Mouse (Mus musculus) megakaryocyte, embryonic 14.5 days (primary cell): ENCODE results near the gene Slc4a5. TPM values are rescaled to one million over a fixed set of nuclear protein-coding genes. Genes with fewer than 3 reads are reported as not detected.

Experiments
- H3K27me3 ChIP-seq: replicated peaks from 2 replicates; pipeline ENCODE3; 2012; ENCODE audit warnings: inconsistent platforms
- H3K36me3 ChIP-seq: replicated peaks from 2 replicates; pipeline ENCODE3; 2012; ENCODE audit warnings: low read length, inconsistent platforms, mixed read lengths
- H3K4me1 ChIP-seq: 2 replicates; pipeline ENCODE4 v1.6.1; 2012; ENCODE audit warnings: inconsistent platforms
- H3K4me3 ChIP-seq: replicated peaks from 2 replicates; pipeline ENCODE3; 2012; ENCODE audit warnings: moderate library complexity, mild to moderate bottlenecking, inconsistent platforms
- H3K9me3 ChIP-seq: 2 replicates; pipeline ENCODE4 v1.6.1; 2012; ENCODE audit warnings: inconsistent platforms
- FLI1 ChIP-seq: IDR thresholded peaks from 2 replicates; pipeline ENCODE4 v1.6.1; 2012; ENCODE audit warnings: low read length, inconsistent platforms, mixed read lengths
- GATA1 ChIP-seq: IDR thresholded peaks from 3 replicates; pipeline ENCODE4 v1.6.1; 2012; ENCODE audit warnings: mixed read lengths, low read length, inconsistent platforms, borderline replicate concordance
- polyA plus RNA-seq: library from polyadenylated mRNA; stranded (reverse); fragments of >175 nt; gene quantifications from 2 replicates; pipeline ENCODE4 v1.2.3, GENCODE M21; 2012; ENCODE audit warnings: low replicate concordance; ENCODE audit not compliant: insufficient read depth

Gene Slc4a5
- polyA plus RNA-seq, 1 experiment: not detected

DNA sequence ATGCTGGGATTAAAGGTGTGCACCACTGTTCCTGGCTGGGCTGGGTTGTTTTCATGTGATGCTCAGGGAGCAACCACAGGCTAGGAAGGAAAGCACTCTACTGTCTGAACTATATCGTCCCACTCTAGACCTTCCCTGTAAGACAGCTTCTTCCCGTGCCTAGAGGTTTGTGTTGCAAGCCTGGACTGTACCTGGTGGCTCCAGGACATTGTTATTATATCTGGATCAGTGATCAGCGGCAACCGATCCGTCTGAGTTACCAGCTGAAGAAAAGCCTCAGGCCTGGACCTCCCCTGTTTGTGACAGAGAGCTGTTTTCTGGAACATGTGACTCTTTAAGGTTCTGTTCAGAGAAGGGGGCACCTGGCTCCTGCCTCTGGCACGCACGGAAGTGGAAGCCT lies 34.6 kb downstream of the Slc4a5 start:
- H3K9me3 ChIP-seq: peaks cover 4% of the 10 kb centered on the region; the same call in 1 of the 2 replicates
- no peak overlapping the region for H3K4me3 ChIP-seq
- H3K36me3 ChIP-seq: no peaks in the 10 kb centered on the region
- H3K27me3 ChIP-seq: peaks cover 52% of the 10 kb centered on the region
- no peaks in the 10 kb centered on the region for H3K4me1 ChIP-seq
- no peak for TF ChIP-seq FLI1
- no peak for TF ChIP-seq GATA1

DNA sequence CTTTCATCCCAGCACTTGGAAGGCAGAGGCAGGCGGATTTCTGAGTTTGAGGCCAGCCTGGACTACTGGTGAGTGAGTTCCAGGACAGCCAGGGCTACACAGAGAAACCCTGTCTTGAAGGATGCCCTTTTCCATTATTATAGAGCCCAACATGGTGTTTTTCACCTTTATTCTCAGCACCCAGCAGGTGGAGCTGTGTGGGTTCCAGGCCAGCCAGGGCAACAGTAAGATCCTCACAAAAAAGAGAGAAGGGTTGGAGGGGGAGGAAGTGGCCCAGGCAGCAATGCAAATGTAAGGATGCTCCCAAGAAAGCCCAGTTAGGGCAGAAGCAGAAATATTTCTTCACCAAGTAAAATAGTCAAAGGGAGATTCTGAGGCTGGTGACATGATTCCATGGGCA lies 44.9 kb downstream of the Slc4a5 start:
- peaks cover 14% of the 10 kb centered on the region for H3K9me3 ChIP-seq
- H3K4me3 ChIP-seq: no peak overlapping the region
- peaks cover 12% of the 10 kb centered on the region for H3K4me1 ChIP-seq
- H3K27me3 ChIP-seq: peaks cover 82% of the 10 kb centered on the region
- TF ChIP-seq FLI1 (no peak), GATA1 (no peak)
- H3K36me3 ChIP-seq: no peaks in the 10 kb centered on the region

DNA sequence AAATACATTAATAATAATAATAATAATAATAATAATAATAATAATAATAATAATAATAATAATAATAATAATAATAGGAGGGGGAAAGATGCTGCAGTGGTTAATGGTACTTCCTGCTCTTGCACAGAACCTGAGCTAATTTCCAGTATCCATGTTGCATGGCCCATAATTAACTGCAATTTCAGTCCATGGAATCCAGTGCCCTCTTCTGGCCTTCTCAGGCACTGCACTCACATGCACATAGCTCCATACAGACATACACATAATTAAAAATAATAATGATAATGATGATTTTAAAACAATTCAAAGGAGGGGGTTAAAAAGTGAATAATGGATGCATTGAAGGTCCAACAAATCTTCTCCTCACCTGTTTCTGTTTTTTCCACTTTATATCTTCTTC lies 45.6 kb downstream of the Slc4a5 start:
- TF ChIP-seq FLI1: no peak
- TF ChIP-seq GATA1: no peak
- H3K9me3 ChIP-seq: peaks cover 13% of the 10 kb centered on the region
- peaks cover 12% of the 10 kb centered on the region for H3K4me1 ChIP-seq
- H3K27me3 ChIP-seq: peaks cover 81% of the 10 kb centered on the region
- H3K36me3 ChIP-seq: no peaks in the 10 kb centered on the region
- no peak overlapping the region for H3K4me3 ChIP-seq

DNA sequence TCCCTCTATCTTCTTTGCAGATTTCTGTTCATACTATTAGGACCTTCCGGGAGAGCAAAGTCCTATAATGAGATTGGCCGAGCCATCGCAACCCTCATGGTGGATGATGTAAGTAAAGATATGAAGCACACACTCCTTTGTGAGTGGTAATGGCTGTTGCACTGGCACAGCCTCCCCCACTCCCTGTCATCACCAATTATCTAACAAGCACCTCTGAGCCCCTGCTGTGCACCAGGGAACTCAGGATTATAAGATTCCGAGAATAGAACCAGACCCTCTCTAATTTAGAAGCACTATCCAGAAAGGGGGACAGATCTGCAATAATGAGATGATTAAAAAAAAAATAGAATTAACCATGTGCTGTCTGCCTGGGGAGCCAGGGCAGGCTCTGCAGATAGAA lies 46.0 kb downstream of the Slc4a5 start:
- Histone ChIP-seq H3K27me3 (peaks cover 81% of the 10 kb centered on the region), H3K4me3 (no peak overlapping the region), H3K9me3 (peaks cover 13% of the 10 kb centered on the region), H3K36me3 (no peaks in the 10 kb centered on the region), H3K4me1 (peaks cover 12% of the 10 kb centered on the region)
- TF ChIP-seq GATA1: no peak
- TF ChIP-seq FLI1: no peak

DNA sequence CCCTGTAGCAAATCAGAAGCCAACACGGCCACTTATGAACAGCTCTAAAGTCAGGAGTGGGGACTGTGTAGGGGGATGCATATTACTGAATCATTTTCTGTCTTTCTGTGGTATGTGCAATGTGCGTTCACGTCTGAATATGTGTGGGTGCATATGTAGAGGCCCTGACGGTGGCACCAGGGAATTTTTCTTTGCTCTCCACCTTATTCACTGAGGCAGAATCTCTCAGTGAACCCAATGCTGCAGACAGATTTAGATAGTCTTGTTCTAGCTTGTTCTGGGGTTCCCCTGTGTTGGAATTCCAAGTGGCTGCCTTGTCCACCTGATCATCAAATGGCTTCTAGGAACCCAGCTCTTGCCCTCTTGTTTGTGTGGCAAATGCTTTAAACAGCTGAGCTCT lies 48.0 kb downstream of the Slc4a5 start:
- Histone ChIP-seq H3K4me3 (no peak overlapping the region), H3K27me3 (peaks cover 81% of the 10 kb centered on the region), H3K36me3 (no peaks in the 10 kb centered on the region), H3K4me1 (peaks cover 24% of the 10 kb centered on the region), H3K9me3 (peaks cover 28% of the 10 kb centered on the region)
- TF ChIP-seq GATA1: no peak
- TF ChIP-seq FLI1: no peak

DNA sequence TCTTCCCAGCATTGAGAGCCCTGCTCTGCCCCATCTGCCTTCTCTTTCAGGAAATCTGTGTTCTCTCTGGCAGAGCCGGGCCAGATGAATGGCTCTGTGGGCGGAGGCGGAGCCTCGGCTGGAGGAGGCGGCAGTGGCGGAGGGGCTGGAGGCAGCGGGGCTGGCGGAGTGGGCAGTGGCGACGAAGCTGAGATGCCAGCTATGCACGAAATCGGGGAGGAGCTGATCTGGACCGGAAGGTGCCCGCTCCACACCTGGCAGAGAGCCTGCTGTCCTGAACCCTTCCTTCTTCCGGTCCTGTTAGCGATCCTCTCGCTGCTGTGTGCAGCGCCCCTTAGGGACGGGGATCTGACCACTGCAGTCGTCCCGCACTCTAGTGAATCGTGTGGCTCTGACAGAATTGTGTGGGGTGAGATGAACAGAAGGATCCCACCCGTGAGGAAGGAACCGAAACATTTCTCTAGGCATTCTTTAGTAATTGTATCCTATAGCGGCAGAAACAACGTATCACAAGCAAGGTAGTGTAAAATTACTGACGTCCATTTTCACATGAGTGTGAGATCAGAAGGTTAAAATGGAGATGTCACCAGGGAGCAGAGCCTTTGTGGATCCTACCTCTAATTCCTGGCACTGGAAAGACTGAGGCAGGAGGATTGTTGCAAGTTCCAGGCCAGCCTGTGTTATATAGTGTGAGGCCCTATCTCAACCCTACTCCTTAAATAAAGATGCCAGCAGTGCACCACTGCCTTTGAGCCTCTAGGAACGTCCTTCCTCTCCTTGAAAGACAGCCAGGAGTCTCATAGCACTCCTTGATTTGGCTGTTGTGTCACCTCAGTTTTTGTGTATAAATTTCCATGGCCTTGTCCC lies 48.7 kb downstream of the Slc4a5 start:
- no peak for TF ChIP-seq FLI1
- TF ChIP-seq GATA1: no peak
- peaks cover 31% of the 10 kb centered on the region for H3K4me1 ChIP-seq
- H3K4me3 ChIP-seq: peak overlapping the region; percentile 92
- peaks cover 28% of the 10 kb centered on the region for H3K9me3 ChIP-seq
- no peaks in the 10 kb centered on the region for H3K36me3 ChIP-seq
- peaks cover 80% of the 10 kb centered on the region for H3K27me3 ChIP-seq

DNA sequence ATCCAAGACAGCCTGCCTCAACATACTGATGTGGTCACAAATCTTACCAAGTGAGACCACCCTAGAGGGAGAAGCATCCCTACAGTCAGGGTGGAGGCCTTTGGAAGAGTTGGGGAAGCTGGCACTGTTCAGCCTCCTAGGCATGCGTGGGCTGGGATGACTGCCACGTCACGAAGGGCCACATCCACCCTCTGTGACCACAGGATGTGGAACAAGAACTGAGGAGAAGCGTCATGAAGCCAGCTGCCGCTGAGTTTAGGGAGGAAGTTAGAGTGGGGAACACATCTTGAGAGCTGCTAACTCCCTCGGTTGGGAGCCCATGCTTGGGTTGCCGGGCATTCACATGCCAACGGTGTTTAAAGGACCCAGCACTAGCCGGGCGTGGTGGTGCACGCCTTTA lies 54.1 kb downstream of the Slc4a5 start:
- no peak for TF ChIP-seq GATA1
- TF ChIP-seq FLI1: no peak
- Histone ChIP-seq H3K4me3 (peak overlapping the region; percentile 64), H3K36me3 (no peaks in the 10 kb centered on the region), H3K4me1 (peaks cover 43% of the 10 kb centered on the region), H3K27me3 (peaks cover 85% of the 10 kb centered on the region), H3K9me3 (peaks cover 31% of the 10 kb centered on the region)

GRCm38 (mm10) chr6:83277151-83277550 lies 57.5 kb downstream of the Slc4a5 start:
- H3K27me3 ChIP-seq: peaks cover 80% of the 10 kb centered on the region
- H3K4me3 ChIP-seq: no peak overlapping the region
- TF ChIP-seq GATA1 (no peak), FLI1 (no peak)
- H3K9me3 ChIP-seq: peaks cover 26% of the 10 kb centered on the region
- H3K4me1 ChIP-seq: peaks cover 36% of the 10 kb centered on the region
- H3K36me3 ChIP-seq: no peaks in the 10 kb centered on the region

- Histone ChIP-seq H3K27me3 (peaks cover 75% of the 10 kb centered on the region), H3K4me1 (peaks cover 23% of the 10 kb centered on the region), H3K4me3 (no peak overlapping the region), H3K36me3 (no peaks in the 10 kb centered on the region), H3K9me3 (peaks cover 23% of the 10 kb centered on the region)
- TF ChIP-seq GATA1 (no peak), FLI1 (no peak)
Observed at GRCm38 (mm10) chr6:83278881-83279280, 59.3 kb downstream of the Slc4a5 start.

DNA sequence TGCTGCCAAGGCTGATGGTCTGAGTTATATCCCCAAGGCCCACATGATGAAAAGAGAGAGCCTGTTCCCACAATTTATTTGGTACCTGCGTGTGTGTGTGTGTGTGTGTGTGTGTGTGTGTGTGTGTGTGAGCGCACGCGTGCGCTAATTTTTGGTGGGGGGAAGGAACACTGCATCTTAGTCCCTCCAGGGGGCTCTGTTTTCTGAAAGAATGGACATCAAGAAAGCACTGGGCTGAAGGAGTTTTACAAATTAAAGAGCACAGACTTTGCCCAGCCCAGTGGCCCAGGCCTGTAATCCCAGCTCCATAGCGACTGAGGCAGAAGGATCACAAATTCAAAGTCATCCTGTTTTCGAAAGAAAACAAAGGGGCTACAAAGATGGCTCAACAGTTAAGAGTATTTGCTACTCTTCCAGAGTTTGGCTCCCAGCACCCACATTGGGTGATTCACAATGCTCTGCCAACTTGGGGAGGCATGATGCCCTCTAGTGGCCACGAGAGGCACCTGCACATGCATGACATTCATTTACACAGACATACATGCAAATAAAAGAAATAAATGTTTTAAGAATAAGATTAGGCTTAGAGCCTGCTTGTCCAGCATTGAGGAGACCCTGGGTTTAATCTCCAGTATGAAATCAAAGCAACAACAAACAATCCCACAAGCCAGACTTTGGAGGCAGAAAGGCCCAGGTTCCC lies 60.8 kb downstream of the Slc4a5 start:
- Histone ChIP-seq H3K9me3 (peaks cover 20% of the 10 kb centered on the region), H3K4me1 (peaks cover 16% of the 10 kb centered on the region), H3K4me3 (no peak overlapping the region), H3K36me3 (no peaks in the 10 kb centered on the region), H3K27me3 (peaks cover 72% of the 10 kb centered on the region)
- no peak for TF ChIP-seq GATA1
- TF ChIP-seq FLI1: no peak
